Mouse (Mus musculus): Measurements from ENCODE around the gene Kpnb1. TPM values are rescaled to one million over a fixed set of nuclear protein-coding genes. Genes with fewer than 3 reads are reported as not detected.
"Not testable (repeated sequence)": the region's sequence is repeated elsewhere in the genome, so short reads cannot be mapped to it uniquely, and the experiment has no call there.

Kpnb1 gene
- polyA plus RNA-seq, 1 experiment from 2014 or later, result 84.4 TPM

GRCm38 (mm10) chr11:97189645-97190044 lies 2.0 kb upstream of the Kpnb1 start:
- H3K27ac ChIP-seq (ENCODE audit: low read depth, low read length), result peak overlapping the region; percentile 43; the same call in 1 of the 2 replicates
- H3K4me3 ChIP-seq (ENCODE audit: low read depth, low read length), result peak overlapping the region; percentile 93
- H3K36me3 ChIP-seq (ENCODE audit: control insufficient read depth, insufficient read depth, low read length); H3K9me3 ChIP-seq (ENCODE audit: control insufficient read depth, low read length); DNase-seq (ENCODE audit: low spot score); ATAC-seq (replicated peaks; ENCODE audit: low FRiP score); H3K27me3 ChIP-seq (replicated peaks; ENCODE audit: control insufficient read depth, insufficient read depth, low read length): not testable (repeated sequence)
- 80% methylated on average over 6 of the region's 6 CpGs for WGBS
- H3K4me2 ChIP-seq, result peak overlapping the region; percentile 97
- peaks cover 16% of the 10 kb centered on the region for H3K4me1 ChIP-seq (replicated peaks; ENCODE audit: control insufficient read depth, insufficient read depth, low read length)
- peak overlapping the region; percentile 88; the same call in 1 of the 2 replicates for H3K9ac ChIP-seq (ENCODE audit: low read depth, low read length)

- WGBS, result 37% methylated on average over 3 of the region's 3 CpGs
- H3K9ac ChIP-seq (ENCODE audit: low read depth, low read length), result peak overlapping the region; percentile 88
Measured at GRCm38 (mm10) chr11:97189231-97189630, 1.6 kb upstream of the Kpnb1 start.

DNA sequence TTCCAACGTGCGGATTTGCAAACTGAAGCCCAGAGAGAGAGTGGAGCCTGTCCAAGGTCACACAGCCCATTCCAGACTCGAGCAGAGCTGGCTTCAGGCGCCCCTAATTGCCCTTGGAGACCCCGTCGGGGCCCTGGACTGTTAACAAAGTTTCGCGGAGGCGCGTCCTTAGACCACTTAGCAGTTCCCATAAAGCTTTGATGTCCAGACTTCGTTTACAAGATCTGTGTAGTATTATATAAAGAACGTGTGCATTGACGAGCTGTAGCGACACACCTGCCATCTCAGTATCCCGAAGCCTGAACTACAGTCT lies 918 bp upstream of the Kpnb1 start:
- peaks cover 23% of the 10 kb centered on the region for H3K4me1 ChIP-seq (replicated peaks; ENCODE audit: control insufficient read depth, insufficient read depth, low read length)
- H3K27ac ChIP-seq (ENCODE audit: low read depth, low read length), result peak overlapping the region; percentile 100
- peak overlapping the region; percentile 97 for H3K4me2 ChIP-seq
- peaks cover 13% of the 10 kb centered on the region; the same call in 1 of the 2 replicates for H3K36me3 ChIP-seq (ENCODE audit: control insufficient read depth, insufficient read depth, low read length)
- peak overlapping the region; percentile 88 for H3K9ac ChIP-seq (ENCODE audit: low read depth, low read length)
- H3K9me3 ChIP-seq (ENCODE audit: control insufficient read depth, low read length), result no peaks in the 10 kb centered on the region
- DNase-seq (ENCODE audit: low spot score), result no peak
- H3K4me3 ChIP-seq (ENCODE audit: low read depth, low read length), result peak overlapping the region; percentile 93
- no peak for ATAC-seq (replicated peaks; ENCODE audit: low FRiP score)
- H3K27me3 ChIP-seq (replicated peaks; ENCODE audit: control insufficient read depth, insufficient read depth, low read length), result no peaks in the 10 kb centered on the region
- 1% methylated on average over 15 of the region's 15 CpGs for WGBS

More at GRCm38 (mm10) chr11:97189231-97189630, 1.6 kb upstream of the Kpnb1 start:
- no peaks in the 10 kb centered on the region for H3K27me3 ChIP-seq (replicated peaks; ENCODE audit: control insufficient read depth, insufficient read depth, low read length)
- peaks cover 20% of the 10 kb centered on the region for H3K4me1 ChIP-seq (replicated peaks; ENCODE audit: control insufficient read depth, insufficient read depth, low read length)
- H3K4me3 ChIP-seq (ENCODE audit: low read depth, low read length), result peak overlapping the region; percentile 93
- DNase-seq (ENCODE audit: low spot score), result no peak
- H3K36me3 ChIP-seq (ENCODE audit: control insufficient read depth, insufficient read depth, low read length), result peaks cover 8% of the 10 kb centered on the region; the same call in 1 of the 2 replicates
- ATAC-seq (replicated peaks; ENCODE audit: low FRiP score), result no peak
- no peaks in the 10 kb centered on the region for H3K9me3 ChIP-seq (ENCODE audit: control insufficient read depth, low read length)
- peak overlapping the region; percentile 97 for H3K4me2 ChIP-seq
- peak overlapping the region; percentile 100 for H3K27ac ChIP-seq (ENCODE audit: low read depth, low read length)

GRCm38 (mm10) chr11:97186947-97187763 lies 526 bp downstream of the Kpnb1 start:
- H3K4me3 ChIP-seq (ENCODE audit: low read depth, low read length), result peak overlapping the region; percentile 93
- H3K9me3 ChIP-seq (ENCODE audit: control insufficient read depth, low read length), result no peaks in the 10 kb centered on the region
- H3K4me1 ChIP-seq (replicated peaks; ENCODE audit: control insufficient read depth, insufficient read depth, low read length), result peaks cover 23% of the 10 kb centered on the region
- H3K4me2 ChIP-seq, result peak overlapping the region; percentile 74
- peak overlapping the region; percentile 97 for H3K9ac ChIP-seq (ENCODE audit: low read depth, low read length)
- peak overlapping the region; percentile 99 for H3K27ac ChIP-seq (ENCODE audit: low read depth, low read length)
- H3K27me3 ChIP-seq (replicated peaks; ENCODE audit: control insufficient read depth, insufficient read depth, low read length), result no peaks in the 10 kb centered on the region
- peak; percentile 97 for DNase-seq (ENCODE audit: low spot score)
- peaks cover 19% of the 10 kb centered on the region for H3K36me3 ChIP-seq (ENCODE audit: control insufficient read depth, insufficient read depth, low read length)
- WGBS, result 1% methylated on average over 74 of the region's 74 CpGs
- peak; percentile 76 for ATAC-seq (replicated peaks; ENCODE audit: low FRiP score)

DNA sequence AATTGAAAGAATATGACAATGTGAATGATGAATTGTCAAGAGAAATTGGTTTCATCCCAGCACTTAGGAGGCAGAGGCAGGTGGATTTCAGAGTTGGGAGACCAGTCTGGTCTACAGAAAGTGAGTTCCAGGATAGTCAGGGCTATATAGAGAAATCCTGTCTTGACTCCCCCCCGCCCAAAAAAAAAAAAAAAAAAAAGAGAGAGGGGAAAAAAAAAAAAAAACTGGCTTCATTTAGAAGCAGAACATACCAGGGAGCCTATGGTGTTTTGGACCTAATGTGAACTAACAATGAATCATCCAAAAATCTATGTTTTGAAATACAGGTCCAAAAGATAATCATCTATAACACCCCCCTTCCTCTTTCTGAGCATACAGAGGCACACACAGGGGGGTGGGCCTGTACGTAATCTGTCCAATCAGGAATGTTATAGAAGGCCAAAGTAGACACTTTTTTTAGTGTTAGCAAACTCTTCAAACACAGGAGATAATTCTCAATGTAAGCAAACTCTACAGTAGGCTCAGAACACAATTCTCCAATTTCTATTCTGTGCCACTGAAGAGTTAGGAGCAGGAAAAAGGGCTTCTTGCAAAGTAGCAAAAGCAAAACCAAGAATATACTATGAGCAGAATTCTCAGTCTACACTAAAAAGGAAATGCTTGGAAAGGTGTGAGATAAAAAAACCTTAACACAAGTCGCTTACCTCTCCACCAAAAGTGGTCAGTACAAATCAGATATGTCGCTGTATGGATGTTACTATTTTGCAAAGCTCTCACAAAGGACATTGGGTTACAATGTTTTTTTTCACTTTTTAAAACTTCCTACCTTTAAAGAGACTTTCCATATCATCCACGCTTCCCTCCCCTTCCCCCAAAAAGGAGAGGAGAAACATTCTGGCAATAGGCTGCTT lies 1.7 kb downstream of the Kpnb1 start:
- Histone ChIP-seq H3K9ac (ENCODE audit: low read depth, low read length) (peak overlapping the region; percentile 81), H3K4me2 (peak overlapping the region; percentile 74), H3K4me1 (replicated peaks; ENCODE audit: control insufficient read depth, insufficient read depth, low read length) (peaks cover 23% of the 10 kb centered on the region), H3K9me3 (ENCODE audit: control insufficient read depth, low read length) (no peaks in the 10 kb centered on the region), H3K27ac (ENCODE audit: low read depth, low read length) (peak overlapping the region; percentile 79; the same call in 1 of the 2 replicates), H3K4me3 (ENCODE audit: low read depth, low read length) (peak overlapping the region; percentile 93), H3K27me3 (replicated peaks; ENCODE audit: control insufficient read depth, insufficient read depth, low read length) (no peaks in the 10 kb centered on the region), H3K36me3 (ENCODE audit: control insufficient read depth, insufficient read depth, low read length) (peaks cover 31% of the 10 kb centered on the region)
- no peak for ATAC-seq (replicated peaks; ENCODE audit: low FRiP score)
- DNase-seq (ENCODE audit: low spot score), result no peak
- 37% methylated on average over 5 of the region's 5 CpGs for WGBS

DNA sequence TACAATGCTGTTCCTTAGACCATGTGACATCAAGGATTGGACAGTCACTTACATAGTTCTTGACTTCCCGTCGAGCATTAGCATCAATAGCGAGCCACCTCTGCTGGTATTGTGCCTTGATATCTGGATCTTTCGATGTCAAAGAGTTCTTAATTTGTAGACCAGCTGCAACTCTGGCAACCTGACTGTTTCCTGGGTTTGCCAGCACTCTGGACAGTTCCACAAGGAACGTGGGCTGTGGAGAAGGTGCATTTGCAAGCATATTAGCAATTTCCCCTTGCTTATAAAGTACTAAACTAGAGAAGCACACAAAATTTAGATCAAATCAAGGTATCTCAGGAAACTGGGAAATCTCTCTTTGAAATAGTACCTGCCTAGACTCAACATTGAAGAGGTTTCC lies 2.8 kb downstream of the Kpnb1 start:
- H3K4me3 ChIP-seq (ENCODE audit: low read depth, low read length), result 0 out of 2 replicates have a peak overlapping the region, but pooled peaks have one; percentile 0
- WGBS, result 78% methylated on average over 5 of the region's 5 CpGs
- no peak for ATAC-seq (replicated peaks; ENCODE audit: low FRiP score)
- no peak for DNase-seq (ENCODE audit: low spot score)
- no peak overlapping the region for H3K9ac ChIP-seq (ENCODE audit: low read depth, low read length)
- peak overlapping the region; percentile 44 for H3K4me2 ChIP-seq
- H3K27me3 ChIP-seq (replicated peaks; ENCODE audit: control insufficient read depth, insufficient read depth, low read length), result no peaks in the 10 kb centered on the region
- no peaks in the 10 kb centered on the region for H3K9me3 ChIP-seq (ENCODE audit: control insufficient read depth, low read length)
- H3K36me3 ChIP-seq (ENCODE audit: control insufficient read depth, insufficient read depth, low read length), result peaks cover 42% of the 10 kb centered on the region
- H3K27ac ChIP-seq (ENCODE audit: low read depth, low read length), result no peak overlapping the region
- peaks cover 23% of the 10 kb centered on the region for H3K4me1 ChIP-seq (replicated peaks; ENCODE audit: control insufficient read depth, insufficient read depth, low read length)

DNA sequence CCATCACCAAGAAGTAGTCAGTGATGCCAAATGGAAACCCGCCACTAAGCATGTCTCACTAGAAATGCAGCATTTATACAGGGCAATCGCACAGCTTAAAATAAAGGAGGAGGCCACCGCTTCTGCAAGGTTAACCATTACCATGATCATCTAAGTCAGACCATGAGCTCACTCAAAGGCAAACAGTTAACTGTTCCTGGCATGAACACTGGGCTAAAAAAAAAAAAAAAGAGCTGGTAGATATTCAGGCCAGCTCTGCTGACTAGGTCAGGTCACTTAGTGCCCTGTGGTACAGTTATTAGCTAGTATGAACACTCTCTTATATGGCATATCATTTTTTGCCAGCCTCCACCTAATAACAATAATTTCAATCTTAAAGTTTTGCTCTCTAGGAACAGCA lies 5.2 kb downstream of the Kpnb1 start:
- no peak overlapping the region for H3K4me2 ChIP-seq

GRCm38 (mm10) chr11:97181061-97181460 lies 6.6 kb downstream of the Kpnb1 start:
- H3K4me3 ChIP-seq (ENCODE audit: low read depth, low read length), result no peak overlapping the region
- H3K4me2 ChIP-seq, result no peak overlapping the region
- H3K9me3 ChIP-seq (ENCODE audit: control insufficient read depth, low read length), result no peaks in the 10 kb centered on the region
- H3K27me3 ChIP-seq (replicated peaks; ENCODE audit: control insufficient read depth, insufficient read depth, low read length), result no peaks in the 10 kb centered on the region
- no peak overlapping the region for H3K9ac ChIP-seq (ENCODE audit: low read depth, low read length)
- H3K36me3 ChIP-seq (ENCODE audit: control insufficient read depth, insufficient read depth, low read length), result peaks cover 68% of the 10 kb centered on the region
- DNase-seq (ENCODE audit: low spot score) (no peak), ATAC-seq (replicated peaks; ENCODE audit: low FRiP score) (no peak)
- H3K4me1 ChIP-seq (replicated peaks; ENCODE audit: control insufficient read depth, insufficient read depth, low read length), result peaks cover 12% of the 10 kb centered on the region
- no peak overlapping the region for H3K27ac ChIP-seq (ENCODE audit: low read depth, low read length)
- 83% methylated on average over 5 of the region's 5 CpGs for WGBS

More for the DNA sequence above, 5.2 kb downstream of the Kpnb1 start:
- DNase-seq (ENCODE audit: low spot score) (no peak), ATAC-seq (replicated peaks; ENCODE audit: low FRiP score) (no peak)
- 92% methylated on average over 3 of the region's 3 CpGs for WGBS
- Histone ChIP-seq H3K4me1 (replicated peaks; ENCODE audit: control insufficient read depth, insufficient read depth, low read length) (peaks cover 14% of the 10 kb centered on the region), H3K27ac (ENCODE audit: low read depth, low read length) (no peak overlapping the region), H3K9ac (ENCODE audit: low read depth, low read length) (no peak overlapping the region), H3K9me3 (ENCODE audit: control insufficient read depth, low read length) (no peaks in the 10 kb centered on the region), H3K4me3 (ENCODE audit: low read depth, low read length) (no peak overlapping the region), H3K36me3 (ENCODE audit: control insufficient read depth, insufficient read depth, low read length) (peaks cover 56% of the 10 kb centered on the region), H3K27me3 (replicated peaks; ENCODE audit: control insufficient read depth, insufficient read depth, low read length) (no peaks in the 10 kb centered on the region)
